Mouse (Mus musculus) adrenal gland (tissue): ENCODE measurements around the gene Cpxcr1.

Experiments used
- intact Hi-C: fragments of 180-260 bp; cut with DNase I; formaldehyde crosslinking; loops from one replicate; pipeline ENCODE4 v1.15.1; 2025
- long read RNA-seq, 2 experiments: library from polyadenylated mRNA; unstranded; transcript quantifications; one replicate each; pipeline ENCODE4 v2.0.0; 2020; ENCODE audit warnings: borderline replicate concordance in 1 of 2; ENCODE audit not compliant: insufficient replicate concordance in 1 of 2

Cpxcr1 gene
- long read RNA-seq, experiment 1 = 0 reads
- long read RNA-seq, experiment 2 = 0 reads

DNA sequence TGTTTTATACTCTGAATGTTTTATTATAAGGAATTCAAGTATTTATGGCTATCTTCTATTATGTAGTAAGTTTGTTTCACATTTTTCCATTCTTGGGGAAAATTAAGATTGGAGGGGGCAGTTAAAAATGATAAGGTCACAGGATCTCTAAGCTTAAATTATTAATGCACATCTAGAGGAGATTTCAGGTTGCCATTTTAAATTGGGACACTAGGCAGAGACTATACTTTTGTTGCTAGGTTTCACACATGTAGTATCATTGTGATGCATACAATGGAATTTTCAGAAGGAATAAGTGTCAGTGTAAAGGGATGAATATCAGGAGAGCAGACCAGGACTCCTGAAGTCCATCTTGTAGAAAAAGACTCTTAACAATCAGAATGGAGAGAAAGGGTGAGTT, at the start of gene Cpxcr1:
TSS of gene Cpxcr1 (plus strand) at position 301 of the 400 bp plus-strand sequence.
- intact Hi-C loops = no loop called here
